Mouse (Mus musculus) midbrain, embryonic 15.5 days (tissue): ENCODE data around the gene Ubr2. TPM values are rescaled to one million over a fixed set of nuclear protein-coding genes. Genes with fewer than 3 reads are reported as not detected.

Source experiments
- ATAC-seq: fragments of 200-750 bp; cut with Nextera tagmentation; replicated peaks from 2 replicates; pipeline ENCODE4 v1.8.0; 2017; ENCODE audit warnings: moderate TSS enrichment
- H3K27ac ChIP-seq: fragments of 300-500 bp; sonication (generic); 2 replicates; pipeline ENCODE4 v1.5.1; 2015; ENCODE audit warnings: mild to moderate bottlenecking, inconsistent platforms
- H3K27me3 ChIP-seq: fragments of 300-500 bp; sonication (generic); replicated peaks from 2 replicates; pipeline ENCODE4 v1.6.1; 2015; ENCODE audit warnings: inconsistent platforms
- H3K36me3 ChIP-seq: fragments of 300-500 bp; sonication (generic); replicated peaks from 2 replicates; pipeline ENCODE4 v1.6.1; 2015; ENCODE audit warnings: inconsistent platforms
- H3K4me1 ChIP-seq: fragments of 300-500 bp; sonication (generic); 2 replicates; pipeline ENCODE4 v1.6.1; 2015; ENCODE audit warnings: inconsistent platforms
- H3K4me2 ChIP-seq: fragments of 300-500 bp; sonication (generic); 2 replicates; pipeline ENCODE4 v1.6.1; 2015; ENCODE audit warnings: inconsistent platforms, mild to moderate bottlenecking, moderate library complexity
- H3K4me3 ChIP-seq: fragments of 300-500 bp; sonication (generic); 2 replicates; pipeline ENCODE4 v1.5.1; 2015; ENCODE audit warnings: mild to moderate bottlenecking, inconsistent platforms
- H3K9ac ChIP-seq: fragments of 300-500 bp; sonication (generic); 2 replicates; pipeline ENCODE4 v1.6.1; 2015; ENCODE audit warnings: mild to moderate bottlenecking, inconsistent platforms
- H3K9me3 ChIP-seq: fragments of 300-500 bp; sonication (generic); 2 replicates; pipeline ENCODE4 v1.6.1; 2016; ENCODE audit warnings: inconsistent platforms
- WGBS: fragments of 180-500 bp; shearing (Covaris S2); methylation state at CpG from one replicate; pipeline ENCODE4 v1.1.7; 2015; ENCODE audit warnings: mixed read lengths; 5-methylcytosine and 5-hydroxymethylcytosine counted together
- polyA plus RNA-seq: library from polyadenylated mRNA; unstranded; fragments of >200 nt; fragmentation: Nextera tagmentation; extraction: Ambion mirVana; gene quantifications from 2 replicates; pipeline ENCODE4 v1.2.1, GENCODE M21; 2015

Gene Ubr2
- polyA plus RNA-seq, 1 experiment from 2014 or later = 18.3 TPM

DNA sequence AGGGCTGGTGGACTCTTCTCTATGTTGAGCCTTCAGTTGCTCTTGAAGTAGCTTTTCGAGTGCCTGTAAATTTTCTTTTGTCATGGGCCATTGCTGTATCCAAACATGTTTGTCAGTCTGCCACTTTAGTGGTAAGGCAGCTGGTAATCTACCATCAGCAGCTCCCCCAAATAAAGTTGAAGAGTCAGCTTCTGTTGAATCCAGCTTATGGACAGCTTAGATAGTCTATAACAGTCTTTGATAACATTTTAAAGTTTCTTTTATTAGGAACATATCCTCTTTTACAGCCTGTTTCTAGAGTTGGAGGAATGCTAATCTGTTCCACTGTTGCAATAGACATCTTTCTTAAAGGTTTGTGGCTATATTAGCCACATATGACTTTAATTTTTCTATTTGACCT lies 13.0 kb upstream of the Ubr2 start:
- ATAC-seq = no peak
- Histone ChIP-seq H3K4me1 (no peaks in the 10 kb centered on the region), H3K36me3 (no peaks in the 10 kb centered on the region), H3K27ac (no peak overlapping the region), H3K27me3 (no peaks in the 10 kb centered on the region), H3K9ac (no peak overlapping the region), H3K4me2 (no peak overlapping the region), H3K9me3 (no peaks in the 10 kb centered on the region), H3K4me3 (no peak overlapping the region)
- WGBS = 84% methylated on average over 1 of the region's 1 CpGs

DNA sequence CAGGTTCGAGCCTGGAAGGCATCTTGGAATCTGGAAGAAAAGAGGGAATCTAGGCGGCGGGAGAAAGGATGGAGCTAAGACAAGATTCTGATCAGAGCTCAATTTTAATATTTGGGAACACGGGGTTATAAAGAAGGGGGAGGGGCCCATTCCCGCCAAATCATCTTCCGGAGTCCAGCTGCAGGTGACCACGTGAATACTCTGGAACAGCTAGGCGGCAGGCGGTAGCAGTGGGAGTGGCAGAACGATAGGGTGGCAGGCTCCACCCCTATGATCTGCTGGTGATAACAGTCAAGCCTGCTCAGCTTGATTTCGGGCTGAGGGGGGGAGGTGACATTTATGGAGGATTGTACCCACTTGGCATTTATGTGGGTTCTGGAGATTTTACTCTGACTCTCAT lies 2.5 kb upstream of the Ubr2 start:
- Histone ChIP-seq H3K27ac (no peak overlapping the region), H3K4me3 (no peak overlapping the region), H3K9ac (no peak overlapping the region), H3K27me3 (peaks cover 3% of the 10 kb centered on the region; the same call in 1 of the 2 replicates), H3K4me2 (no peak overlapping the region), H3K36me3 (no peaks in the 10 kb centered on the region), H3K9me3 (no peaks in the 10 kb centered on the region), H3K4me1 (peaks cover 23% of the 10 kb centered on the region)
- 46% methylated on average over 11 of the region's 11 CpGs for WGBS
- no peak for ATAC-seq

- Histone ChIP-seq H3K4me2 (peak overlapping the region; percentile 93; the same call in 1 of the 2 replicates), H3K36me3 (no peaks in the 10 kb centered on the region), H3K27ac (peak overlapping the region; percentile 89), H3K27me3 (peaks cover 3% of the 10 kb centered on the region; the same call in 1 of the 2 replicates), H3K4me1 (peaks cover 32% of the 10 kb centered on the region), H3K9ac (no peak overlapping the region), H3K9me3 (no peaks in the 10 kb centered on the region), H3K4me3 (no peak overlapping the region)
- WGBS = 90% methylated on average over 1 of the region's 1 CpGs
- no peak for ATAC-seq
These were observed 1.3 kb upstream of the Ubr2 start for GRCm38 (mm10) chr17:47011661-47012043.

DNA sequence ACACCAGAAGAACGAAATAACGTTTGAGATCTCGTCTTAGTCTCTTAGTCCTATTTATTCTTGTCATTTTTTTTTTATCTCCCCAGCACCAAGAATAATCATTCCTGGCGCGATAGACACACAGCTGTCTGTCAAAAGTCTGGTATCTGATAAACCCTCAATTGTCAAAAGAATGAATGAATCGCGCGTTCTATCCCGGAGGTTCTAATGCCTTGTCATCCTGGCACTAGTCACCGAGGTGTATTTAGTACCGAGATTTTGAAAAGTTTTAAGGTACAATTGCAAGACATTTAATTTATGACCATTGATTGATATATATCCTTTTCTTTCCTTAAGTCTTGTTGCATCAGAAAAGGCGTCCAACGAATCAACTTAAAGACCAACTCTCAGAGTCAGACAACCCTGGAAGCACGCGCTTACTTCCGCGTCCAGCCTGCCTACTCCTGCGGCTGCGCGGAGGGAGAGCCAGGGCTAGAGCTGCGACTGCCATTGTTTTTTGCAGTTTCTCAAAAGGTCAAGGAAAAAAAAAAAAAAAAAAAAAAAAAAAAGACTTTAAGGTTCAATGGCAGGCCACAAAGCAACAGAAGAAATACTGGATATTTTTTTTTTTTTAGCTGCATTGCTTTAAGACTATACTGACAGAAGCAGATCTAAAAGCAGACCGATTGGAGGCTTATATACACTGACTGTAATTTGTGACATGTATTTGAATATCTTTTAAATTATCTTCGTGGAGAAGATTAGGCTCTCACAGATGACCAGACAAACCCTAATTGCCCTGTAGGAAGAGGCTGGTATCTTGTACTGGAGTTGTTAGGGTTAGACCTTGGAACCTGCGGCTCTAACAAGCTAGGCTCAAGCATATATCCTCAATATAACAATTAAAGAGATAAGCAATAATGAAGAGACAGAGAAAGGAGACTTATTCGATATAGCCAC lies 635 bp upstream of the Ubr2 start:
- H3K9me3 ChIP-seq = no peaks in the 10 kb centered on the region
- peaks cover 37% of the 10 kb centered on the region for H3K4me1 ChIP-seq
- H3K4me2 ChIP-seq = peak overlapping the region; percentile 93
- H3K27me3 ChIP-seq = peaks cover 3% of the 10 kb centered on the region; the same call in 1 of the 2 replicates
- 12% methylated on average over 25 of the region's 25 CpGs for WGBS
- H3K27ac ChIP-seq = peak overlapping the region; percentile 89
- H3K4me3 ChIP-seq = peak overlapping the region; percentile 92
- ATAC-seq = peak; percentile 83
- H3K9ac ChIP-seq = peak overlapping the region; percentile 21; the same call in 1 of the 2 replicates
- no peaks in the 10 kb centered on the region for H3K36me3 ChIP-seq

GRCm38 (mm10) chr17:47009546-47009897 lies 834 bp downstream of the Ubr2 start:
- H3K27me3 ChIP-seq = no peaks in the 10 kb centered on the region
- H3K27ac ChIP-seq = peak overlapping the region; percentile 89
- H3K4me3 ChIP-seq = peak overlapping the region; percentile 92
- peak; percentile 1; the same call in 1 of the 2 replicates for ATAC-seq
- H3K36me3 ChIP-seq = no peaks in the 10 kb centered on the region
- peak overlapping the region; percentile 88 for H3K9ac ChIP-seq
- 1% methylated on average over 13 of the region's 13 CpGs for WGBS
- peaks cover 40% of the 10 kb centered on the region for H3K4me1 ChIP-seq
- no peaks in the 10 kb centered on the region for H3K9me3 ChIP-seq
- H3K4me2 ChIP-seq = peak overlapping the region; percentile 93

- Histone ChIP-seq H3K9ac (peak overlapping the region; percentile 88), H3K4me3 (peak overlapping the region; percentile 92), H3K36me3 (no peaks in the 10 kb centered on the region), H3K9me3 (no peaks in the 10 kb centered on the region), H3K4me2 (peak overlapping the region; percentile 93), H3K4me1 (peaks cover 40% of the 10 kb centered on the region), H3K27me3 (no peaks in the 10 kb centered on the region), H3K27ac (no peak overlapping the region; the same call in 1 of the 2 replicates)
- ATAC-seq = no peak
- 14% methylated on average over 6 of the region's 6 CpGs for WGBS
These were observed 1.3 kb downstream of the Ubr2 start for GRCm38 (mm10) chr17:47009016-47009415.

DNA sequence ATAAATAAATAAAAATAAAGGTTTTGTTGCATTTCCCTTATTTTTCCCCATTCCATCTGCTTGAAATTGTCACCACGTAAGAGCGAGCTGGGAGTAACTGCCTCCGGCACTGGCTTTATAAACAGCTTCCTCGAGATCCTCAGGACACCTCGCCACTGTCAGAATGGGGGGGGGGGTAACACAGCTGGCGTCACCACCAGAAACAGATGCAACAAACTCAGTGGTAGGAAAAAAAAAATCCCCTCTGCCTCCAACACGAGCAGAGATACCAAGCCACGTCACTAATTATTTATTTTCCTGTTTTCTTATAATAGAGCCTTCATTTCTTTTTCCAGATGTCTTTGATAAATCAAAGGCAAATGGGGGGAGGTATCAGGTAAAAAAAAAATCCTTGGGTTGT lies 1.9 kb downstream of the Ubr2 start:
- no peak for ATAC-seq
- Histone ChIP-seq H3K4me3 (peak overlapping the region; percentile 92; the same call in 1 of the 2 replicates), H3K9me3 (no peaks in the 10 kb centered on the region), H3K27ac (no peak overlapping the region), H3K9ac (peak overlapping the region; percentile 88), H3K4me2 (peak overlapping the region; percentile 93), H3K27me3 (no peaks in the 10 kb centered on the region), H3K36me3 (no peaks in the 10 kb centered on the region), H3K4me1 (peaks cover 40% of the 10 kb centered on the region)
- 54% methylated on average over 8 of the region's 8 CpGs for WGBS

GRCm38 (mm10) chr17:47006741-47007140 lies 3.6 kb downstream of the Ubr2 start:
- H3K9me3 ChIP-seq = no peaks in the 10 kb centered on the region
- no peaks in the 10 kb centered on the region for H3K36me3 ChIP-seq
- no peaks in the 10 kb centered on the region for H3K27me3 ChIP-seq
- H3K27ac ChIP-seq = no peak overlapping the region
- H3K9ac ChIP-seq = no peak overlapping the region
- WGBS = 89% methylated on average over 9 of the region's 9 CpGs
- H3K4me2 ChIP-seq = no peak overlapping the region
- H3K4me1 ChIP-seq = peaks cover 40% of the 10 kb centered on the region
- H3K4me3 ChIP-seq = no peak overlapping the region
- no peak for ATAC-seq

DNA sequence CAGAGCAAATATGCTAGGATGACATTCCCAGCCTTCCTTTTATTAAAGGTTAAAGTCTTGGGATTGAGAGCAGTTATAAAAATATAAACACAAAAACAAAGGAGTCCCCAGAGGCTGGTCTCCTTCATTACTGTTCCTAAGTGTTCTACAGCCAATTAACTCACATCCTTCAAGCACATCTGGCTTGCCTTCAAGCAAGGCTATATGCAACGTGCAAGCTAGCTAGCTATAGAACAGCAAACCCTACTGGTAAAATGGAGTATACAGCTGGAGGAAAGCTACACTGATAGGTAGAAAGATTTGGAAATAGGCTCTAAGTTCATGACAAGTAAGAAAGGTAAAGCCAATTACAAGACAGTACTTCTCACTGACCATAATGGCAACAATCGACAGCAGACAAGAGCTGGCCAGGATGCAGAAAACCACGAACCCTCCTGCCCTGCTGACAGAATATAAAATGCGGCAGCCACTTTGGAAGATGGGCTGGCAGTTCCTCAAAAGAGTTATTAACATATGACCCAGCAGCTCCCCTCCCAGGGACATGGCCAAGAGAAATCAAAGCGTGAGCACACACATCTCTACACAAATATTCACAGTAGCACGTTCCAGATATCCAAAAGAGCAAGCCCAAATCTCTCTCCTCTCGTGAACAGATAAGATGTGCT lies 4.5 kb downstream of the Ubr2 start:
- Histone ChIP-seq H3K9ac (no peak overlapping the region), H3K27me3 (no peaks in the 10 kb centered on the region), H3K4me1 (peaks cover 35% of the 10 kb centered on the region), H3K36me3 (no peaks in the 10 kb centered on the region), H3K4me3 (no peak overlapping the region), H3K27ac (no peak overlapping the region), H3K9me3 (no peaks in the 10 kb centered on the region), H3K4me2 (no peak overlapping the region)
- no peak for ATAC-seq
- WGBS = 76% methylated on average over 7 of the region's 7 CpGs

GRCm38 (mm10) chr17:47003305-47003704 lies 7.1 kb downstream of the Ubr2 start:
- Histone ChIP-seq H3K27ac (no peak overlapping the region), H3K9ac (no peak overlapping the region), H3K4me3 (no peak overlapping the region), H3K4me1 (peaks cover 21% of the 10 kb centered on the region), H3K36me3 (peaks cover 6% of the 10 kb centered on the region; the same call in 1 of the 2 replicates), H3K27me3 (no peaks in the 10 kb centered on the region), H3K4me2 (no peak overlapping the region), H3K9me3 (no peaks in the 10 kb centered on the region)
- WGBS = 85% methylated on average over 8 of the region's 8 CpGs
- no peak for ATAC-seq

GRCm38 (mm10) chr17:47002401-47002800 lies 8.0 kb downstream of the Ubr2 start:
- Histone ChIP-seq H3K36me3 (peaks cover 6% of the 10 kb centered on the region; the same call in 1 of the 2 replicates), H3K9ac (no peak overlapping the region), H3K4me1 (peaks cover 15% of the 10 kb centered on the region), H3K4me3 (no peak overlapping the region), H3K27me3 (no peaks in the 10 kb centered on the region), H3K27ac (no peak overlapping the region), H3K9me3 (no peaks in the 10 kb centered on the region), H3K4me2 (no peak overlapping the region)
- no peak for ATAC-seq
- 96% methylated on average over 5 of the region's 5 CpGs for WGBS

DNA sequence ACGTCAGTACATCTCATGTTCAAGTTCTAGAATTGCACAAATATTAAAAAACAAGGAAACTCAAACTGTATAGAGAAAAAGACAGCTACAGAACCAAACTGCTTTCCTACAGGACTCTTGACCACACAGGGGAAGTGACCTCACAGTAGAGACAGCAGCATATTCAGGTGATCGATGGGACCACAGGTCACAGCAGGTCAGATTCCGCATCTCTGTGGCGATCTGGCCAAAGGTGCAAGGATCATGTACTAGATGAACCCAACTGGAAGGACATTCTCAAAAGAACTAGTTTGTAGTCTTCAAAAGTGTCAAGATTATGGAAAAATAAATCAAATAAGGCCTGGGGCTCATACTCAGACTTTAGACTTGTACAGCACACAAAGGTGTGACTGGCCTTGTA lies 11.5 kb downstream of the Ubr2 start:
- Histone ChIP-seq H3K27me3 (no peaks in the 10 kb centered on the region), H3K9me3 (no peaks in the 10 kb centered on the region), H3K27ac (no peak overlapping the region), H3K4me2 (no peak overlapping the region), H3K4me1 (no peaks in the 10 kb centered on the region), H3K36me3 (peaks cover 9% of the 10 kb centered on the region; the same call in 1 of the 2 replicates), H3K9ac (no peak overlapping the region), H3K4me3 (no peak overlapping the region)
- no peak for ATAC-seq
- 95% methylated on average over 4 of the region's 4 CpGs for WGBS
